Mouse (Mus musculus) CH12.LX (cell line): ENCODE data around the gene Tmem176a.

ENCODE experiments used
- E2F4 ChIP-seq: IDR thresholded peaks from 2 replicates; pipeline ENCODE4 v1.6.1; 2011; ENCODE audit warnings: low read depth, low read length, improper control_type of control experiment; ENCODE audit not compliant: insufficient replicate concordance
- HCFC1 ChIP-seq: IDR thresholded peaks from 2 replicates; pipeline ENCODE4 v1.6.1; 2012; ENCODE audit warnings: low read depth, mild to moderate bottlenecking, inconsistent platforms, low read length, improper control_type of control experiment
- IRF4 ChIP-seq: IDR thresholded peaks from 2 replicates; pipeline ENCODE4 v1.6.1; 2014; ENCODE audit warnings: low read depth, mild to moderate bottlenecking, inconsistent platforms, low read length, improper control_type of control experiment
- MEF2A ChIP-seq: IDR thresholded peaks from 2 replicates; pipeline ENCODE4 v1.6.1; 2014; ENCODE audit warnings: low read depth, mild to moderate bottlenecking, inconsistent platforms, low read length, improper control_type of control experiment, borderline replicate concordance
- POLR2A ChIP-seq: IDR thresholded peaks from 2 replicates; pipeline ENCODE4 v1.6.1; 2011; ENCODE audit warnings: low read depth, mild to moderate bottlenecking, improper control_type of control experiment, low read length
- RCOR1 ChIP-seq: conservative IDR thresholded peaks from 2 replicates; pipeline ENCODE4 v1.6.1; 2012; ENCODE audit warnings: low read depth, mild to moderate bottlenecking, inconsistent platforms, low read length, improper control_type of control experiment

GRCm38 (mm10) chr6:48838321-48839080, 2.2 kb upstream of the Tmem176a start:
- TF ChIP-seq POLR2A (no peak), E2F4 (no peak), HCFC1 (no peak), RCOR1 (no peak), MEF2A (no peak), IRF4 (no peak)
